Mouse (Mus musculus): ENCODE measurements around the gene Mpc2.

The Mpc2 gene

GRCm38 (mm10) chr1:165460360-165460800, at the start of gene Mpc2, which contains the start of gene Dcaf6:
Mpc2 (plus strand) TSS chr1:165460637.
Dcaf6 (minus strand) TSS chr1:165460475.
- in situ Hi-C loops (cut with MboI, MseI) = loop anchor here (25.0 kb wide), 1 partner anchor 1827 kb away; the partner anchor contains the start of gene Uck2

GRCm38 (mm10) chr1:165421357-165421915, 39.0 kb upstream of the Mpc2 start:
- in situ Hi-C loops (cut with MboI, MseI) = no loop called here

- in situ Hi-C loops (cut with MboI, MseI) = no loop called here
Measured at GRCm38 (mm10) chr1:165426254-165426653, 34.2 kb upstream of the Mpc2 start.

- in situ Hi-C loops (cut with MboI, MseI) = no loop called here
Measured at GRCm38 (mm10) chr1:165432883-165433282, 27.6 kb upstream of the Mpc2 start.

- in situ Hi-C loops (cut with MboI, MseI) = no loop called here
Measured at GRCm38 (mm10) chr1:165438289-165439021, 22.0 kb upstream of the Mpc2 start.

GRCm38 (mm10) chr1:165440788-165441187, 19.6 kb upstream of the Mpc2 start:
- in situ Hi-C loops (cut with MboI, MseI) = no loop called here

- in situ Hi-C loops (cut with MboI, MseI) = no loop called here
Measured at GRCm38 (mm10) chr1:165441201-165441600, 19.2 kb upstream of the Mpc2 start.

- in situ Hi-C loops (cut with MboI, MseI) = no loop called here
Measured at GRCm38 (mm10) chr1:165441719-165442118, 18.7 kb upstream of the Mpc2 start.

GRCm38 (mm10) chr1:165459041-165459502, 1.4 kb upstream of the Mpc2 start:
- in situ Hi-C loops (cut with MboI, MseI) = loop anchor here (25.0 kb wide), 1 partner anchor 1828 kb away; the partner anchor contains the start of gene Uck2

- in situ Hi-C loops (cut with MboI, MseI) = loop anchor here (25.0 kb wide), 1 partner anchor 1828 kb away; the partner anchor contains the start of gene Uck2
Measured at GRCm38 (mm10) chr1:165459503-165460181, 795 bp upstream of the Mpc2 start.

GRCm38 (mm10) chr1:165460801-165461377, 452 bp downstream of the Mpc2 start:
- in situ Hi-C loops (cut with MboI, MseI) = loop anchor here (25.0 kb wide), 1 partner anchor 1826 kb away; the partner anchor contains the start of gene Uck2

- in situ Hi-C loops (cut with MboI, MseI) = loop anchor here (25.0 kb wide), 1 partner anchor 1826 kb away; the partner anchor contains the start of gene Uck2
Measured at GRCm38 (mm10) chr1:165461681-165462080, 1.2 kb downstream of the Mpc2 start.

GRCm38 (mm10) chr1:165462861-165463260, 2.4 kb downstream of the Mpc2 start:
- in situ Hi-C loops (cut with MboI, MseI) = loop anchor here (25.0 kb wide), 1 partner anchor 1824 kb away; the partner anchor contains the start of gene Uck2

GRCm38 (mm10) chr1:165464574-165464973, 4.1 kb downstream of the Mpc2 start:
- in situ Hi-C loops (cut with MboI, MseI) = loop anchor here (25.0 kb wide), 1 partner anchor 1823 kb away; the partner anchor contains the start of gene Uck2

- in situ Hi-C loops (cut with MboI, MseI) = loop anchor here (25.0 kb wide), 1 partner anchor 1818 kb away; the partner anchor contains the start of gene Uck2
Measured at GRCm38 (mm10) chr1:165468971-165469370, 8.5 kb downstream of the Mpc2 start.

- in situ Hi-C loops (cut with MboI, MseI) = loop anchor here (25.0 kb wide), 1 partner anchor 1818 kb away; the partner anchor contains the start of gene Uck2
Measured at GRCm38 (mm10) chr1:165469717-165470116, 9.3 kb downstream of the Mpc2 start.

GRCm38 (mm10) chr1:165471490-165471889, 11.1 kb downstream of the Mpc2 start:
- in situ Hi-C loops (cut with MboI, MseI) = loop anchor here (25.0 kb wide), 1 partner anchor 1816 kb away; the partner anchor contains the start of gene Uck2

GRCm38 (mm10) chr1:165484688-165485233, 24.3 kb downstream of the Mpc2 start, which contains the start of gene Adcy10:
Adcy10 (plus strand) TSS chr1:165485183.
- in situ Hi-C loops (cut with MboI, MseI) = no loop called here

- in situ Hi-C loops (cut with MboI, MseI) = no loop called here
Measured at GRCm38 (mm10) chr1:165486108-165486507, 25.7 kb downstream of the Mpc2 start.

GRCm38 (mm10) chr1:165489197-165489596, 28.8 kb downstream of the Mpc2 start:
- in situ Hi-C loops (cut with MboI, MseI) = no loop called here

GRCm38 (mm10) chr1:165498856-165499255, 38.4 kb downstream of the Mpc2 start:
- in situ Hi-C loops (cut with MboI, MseI) = no loop called here
